ENCODE assay signal across 17 mouse cellular contexts in the genomic region with DNA sequence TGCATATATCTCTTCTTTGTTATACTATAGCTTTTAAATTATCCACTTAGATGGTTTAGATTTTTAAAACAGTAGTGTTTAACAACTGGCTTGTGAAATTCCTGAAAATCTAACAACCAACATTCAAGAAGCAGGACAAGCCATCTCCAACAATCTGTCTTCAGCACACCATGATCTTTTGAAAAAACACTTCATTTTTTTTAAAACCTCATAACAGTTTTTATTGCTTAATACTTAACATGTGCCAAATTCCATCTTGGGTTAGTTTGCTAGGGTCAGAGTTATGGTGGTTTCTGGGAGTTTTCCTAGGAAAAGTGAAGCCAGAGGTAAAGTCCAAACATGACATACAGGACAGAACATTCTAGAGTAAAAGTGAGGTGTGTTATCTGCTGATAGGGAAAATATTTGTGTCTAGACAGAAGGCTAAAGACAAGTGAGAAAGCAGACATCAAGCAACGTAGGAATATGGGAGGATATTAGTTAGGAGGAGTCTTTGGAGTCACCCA. TPM values are rescaled to one million over a fixed set of nuclear protein-coding genes. Genes with fewer than 3 reads are reported as not detected.
"Had no signal": no experiment of that assay in that cellular context is flagged by ENCODE, and none has a peak within 500 bp of the region (broad histone marks: within the 10 kb centered on the region; RNA-seq: fewer than 3 reads in every experiment).

No protein-coding gene starts in this region.

- H3K27ac ChIP-seq: hindbrain, embryonic 15.5 days; kidney, postnatal 0 days; layer of hippocampus, adult 2 months; liver, embryonic 13.5 days; stomach, postnatal 0 days had no signal

- H3K9me3 ChIP-seq: hindbrain, embryonic 15.5 days; liver, embryonic 13.5 days had no signal

- H3K4me3 ChIP-seq: hindbrain, embryonic 15.5 days; layer of hippocampus, adult 2 months; liver, embryonic 13.5 days had no signal

- H3K4me1 ChIP-seq: liver, embryonic 13.5 days had no signal

- DNase-seq: kidney, adult 18-20 months; kidney, postnatal 25 days; layer of hippocampus, adult 9-11 months; liver, embryonic 13.5 days; midbrain, embryonic 14.5 days; thymus, adult 2 months; thymus, postnatal 14 days; thymus, postnatal 4 days had no signal

- H3K4me2 ChIP-seq: hindbrain, embryonic 15.5 days; liver, embryonic 13.5 days; midbrain, embryonic 11.5 days had no signal

- H3K36me3 ChIP-seq: hindbrain, embryonic 15.5 days; liver, embryonic 13.5 days had no signal

- H3K27me3 ChIP-seq: hindbrain, embryonic 15.5 days had no signal

- H3K9ac ChIP-seq: hindbrain, embryonic 15.5 days; liver, embryonic 13.5 days had no signal

RNA-seq across cellular contexts. Expression of gene Fibin, which starts 4.5 kb away (rescaled TPM):
- total RNA-seq: megakaryocyte progenitor cell, adult 5-6 weeks; megakaryocyte-erythroid progenitor cell, adult 5-6 weeks had no signal

RNA-seq across cellular contexts. Expression of gene Bbox1, which starts 53.1 kb away (rescaled TPM):
- total RNA-seq: megakaryocyte progenitor cell, adult 5-6 weeks; megakaryocyte-erythroid progenitor cell, adult 5-6 weeks had no signal
- polyA plus RNA-seq: midbrain, embryonic 11.5 days; neural tube, embryonic 11.5 days; spleen, adult 2 months had no signal
